Mouse (Mus musculus) ES-Bruce4 (cell line): ENCODE results near the gene Ppp1r14d.

Experiments used
- CTCF ChIP-seq: IDR thresholded peaks from one replicate; pipeline ENCODE4 v1.8.1; 2011; ENCODE audit warnings: low read depth, low read length
- EP300 ChIP-seq: IDR thresholded peaks from 2 replicates; pipeline ENCODE4 v1.6.1; 2011; ENCODE audit warnings: low read depth, low read length; ENCODE audit not compliant: insufficient read depth
- POLR2A ChIP-seq: IDR thresholded peaks from one replicate; pipeline ENCODE4 v1.8.1; 2011; ENCODE audit warnings: low read length; ENCODE audit not compliant: insufficient read depth

GRCm38 (mm10) chr2:119189029-119189710 is 40.5 kb downstream of the Ppp1r14d start:
- peak; percentile 94 for TF ChIP-seq CTCF
- no peak for TF ChIP-seq POLR2A
- no peak for TF ChIP-seq EP300
